ENCODE assay signal across 10 mouse cellular contexts in genomic region chr3:54587127-54587995, GRCm38 (mm10).
DNase-seq lines count a peak whose midpoint lies in the region; ATAC-seq and TF ChIP-seq lines count a peak whose summit lies in the region.
"Had no signal": no experiment of that assay in that cellular context is flagged by ENCODE, and none has a peak within 500 bp of the region (broad histone marks: within the 10 kb centered on the region; RNA-seq: fewer than 3 reads in every experiment).

No protein-coding gene starts in this region.

- H3K27ac ChIP-seq in CH12.LX (ENCODE audit: insufficient read depth, low read depth), result peak overlapping the region; percentile 61
- peak overlapping the region; percentile 98 for H3K27ac ChIP-seq in embryonic fibroblast, embryonic 13.5 days (ENCODE audit: insufficient read depth, low read length)
- H3K27ac ChIP-seq in midbrain, embryonic 13.5 days, result no peak overlapping the region
- H3K27ac ChIP-seq in heart, embryonic 12.5 days (ENCODE audit: poor library complexity, severe bottlenecking), result no peak overlapping the region
- H3K27ac ChIP-seq: heart, embryonic 15.5 days; liver, embryonic 13.5 days had no signal

- TF ChIP-seq RAD21 in CH12.LX (IDR thresholded peaks at IDR 0.05; ENCODE audit: low read depth, low read length), result no peak

- peak overlapping the region; percentile 3 to 29 (median 16) for H3K4me3 ChIP-seq in CH12.LX (replicated peaks in 1 of 3; ENCODE audit: low read depth in 2 of 3, low read length in 2 of 3, poor library complexity in 1 of 3)
- H3K4me3 ChIP-seq in embryonic fibroblast, embryonic 13.5 days (ENCODE audit: insufficient read depth, low read length), result no peak overlapping the region
- H3K4me3 ChIP-seq in midbrain, embryonic 13.5 days (replicated peaks), result no peak overlapping the region
- no peak overlapping the region for H3K4me3 ChIP-seq in heart, embryonic 12.5 days
- H3K4me3 ChIP-seq: heart, embryonic 15.5 days; liver, embryonic 13.5 days had no signal

- peak; percentile 33; the same call in 1 of the 2 replicates for TF ChIP-seq POLR2A in CH12.LX (IDR thresholded peaks at IDR 0.05; ENCODE audit: low read depth, low read length)
- no peak for TF ChIP-seq POLR2A in embryonic fibroblast, embryonic 13.5 days (IDR thresholded peaks at IDR 0.05; ENCODE audit: low read depth, low read length)

- H3K27me3 ChIP-seq in CH12.LX (replicated peaks), result no peaks in the 10 kb centered on the region
- no peaks in the 10 kb centered on the region for H3K27me3 ChIP-seq in midbrain, embryonic 13.5 days
- H3K27me3 ChIP-seq in heart, embryonic 12.5 days (replicated peaks), result no peaks in the 10 kb centered on the region
- H3K27me3 ChIP-seq: heart, embryonic 15.5 days; liver, embryonic 13.5 days had no signal

- H3K4me2 ChIP-seq in CH12.LX (ENCODE audit: insufficient read depth, low read depth, poor library complexity, severe bottlenecking), result peak overlapping the region; percentile 70
- H3K4me2 ChIP-seq in midbrain, embryonic 13.5 days (replicated peaks), result no peak overlapping the region
- no peak overlapping the region for H3K4me2 ChIP-seq in heart, embryonic 12.5 days
- H3K4me2 ChIP-seq: heart, embryonic 15.5 days; liver, embryonic 13.5 days had no signal

- TF ChIP-seq CTCF in CH12.LX (conservative IDR thresholded peaks at IDR 0.05 in 1 of 2, IDR thresholded peaks at IDR 0.05 in 1 of 2; ENCODE audit: low read depth in 2 of 2, low read length in 2 of 2), result no peak
- no peak for TF ChIP-seq CTCF in embryonic fibroblast, embryonic 13.5 days (IDR thresholded peaks at IDR 0.05; ENCODE audit: borderline replicate concordance, insufficient read depth, low read length)

- H3K4me1 ChIP-seq in CH12.LX (ENCODE audit: control insufficient read depth in 1 of 2, insufficient read depth in 2 of 2), result peaks cover 11 to 43% of the 10 kb centered on the region in 2 experiments
- H3K4me1 ChIP-seq in embryonic fibroblast, embryonic 13.5 days (ENCODE audit: control insufficient read depth, insufficient read depth, low read length), result peaks cover 10% of the 10 kb centered on the region
- H3K4me1 ChIP-seq in midbrain, embryonic 13.5 days (replicated peaks), result no peaks in the 10 kb centered on the region
- H3K4me1 ChIP-seq in heart, embryonic 12.5 days (replicated peaks), result 0 out of 2 replicates have a peak, but pooled peaks cover 1% of the 10 kb centered on the region
- H3K4me1 ChIP-seq: heart, embryonic 15.5 days had no signal

- in situ Hi-C loops in CH12.LX (cut with MboI; ENCODE audit: low pct_ligation_motif_present, low pct_unique_long_range_greater_than_20kb, low sequenced_read_pairs), result no loop called here

- 86% methylated on average over 21 of the region's 21 CpGs for WGBS in midbrain, embryonic 13.5 days
- 80% methylated on average over 21 of the region's 21 CpGs for WGBS in heart, embryonic 12.5 days

- H3K36me3 ChIP-seq in CH12.LX (replicated peaks in 1 of 2; ENCODE audit: control insufficient read depth in 1 of 2, insufficient read depth in 1 of 2, low read length in 1 of 2), result no peaks in the 10 kb centered on the region
- H3K36me3 ChIP-seq in midbrain, embryonic 13.5 days, result no peaks in the 10 kb centered on the region
- no peaks in the 10 kb centered on the region for H3K36me3 ChIP-seq in heart, embryonic 12.5 days
- H3K36me3 ChIP-seq: heart, embryonic 15.5 days; liver, embryonic 13.5 days had no signal

- no peaks in the 10 kb centered on the region for H3K9me3 ChIP-seq in CH12.LX (replicated peaks; ENCODE audit: low read length)
- no peaks in the 10 kb centered on the region for H3K9me3 ChIP-seq in midbrain, embryonic 13.5 days
- H3K9me3 ChIP-seq in heart, embryonic 12.5 days (replicated peaks), result 0 out of 2 replicates have a peak, but pooled peaks cover 2% of the 10 kb centered on the region
- H3K9me3 ChIP-seq: heart, embryonic 15.5 days; liver, embryonic 13.5 days had no signal

- TF ChIP-seq EP300 in CH12.LX (IDR thresholded peaks at IDR 0.05; ENCODE audit: low read length), result no peak

- peak overlapping the region; percentile 50; the same call in 1 of the 2 replicates for H3K9ac ChIP-seq in CH12.LX (ENCODE audit: insufficient read depth, low read depth)
- no peak overlapping the region for H3K9ac ChIP-seq in midbrain, embryonic 13.5 days (replicated peaks)
- no peak overlapping the region for H3K9ac ChIP-seq in heart, embryonic 12.5 days
- H3K9ac ChIP-seq: heart, embryonic 15.5 days; liver, embryonic 13.5 days had no signal

- no peak for DNase-seq in frontal cortex, postnatal 14 days (ENCODE audit: low spot score in 2 of 2)
- DNase-seq in CH12.LX (ENCODE audit: extremely low read depth), result peak; percentile 44
- peak; percentile 76 for DNase-seq in mesoderm, embryonic 11.5 days (ENCODE audit: low read depth, low spot score)
- no peak for DNase-seq in ovary, postnatal 14 days (ENCODE audit: low spot score)
- DNase-seq: liver, embryonic 13.5 days had no signal

- dilution Hi-C loops in CH12.LX (cut with MboI; ENCODE audit: extremely low pct_ligation_motif_present, extremely low pct_unique_long_range_greater_than_20kb, low sequenced_read_pairs), result no loop called here

- peak; percentile 98 for ATAC-seq in frontal cortex, adult (ENCODE audit: low TSS enrichment)
- no peak for ATAC-seq in midbrain, embryonic 13.5 days
- ATAC-seq in heart, embryonic 12.5 days (ENCODE audit: insufficient number of reproducible peaks, low FRiP score), result no peak

- H3K79me2 ChIP-seq in CH12.LX (replicated peaks; ENCODE audit: control insufficient read depth, extremely low read depth, insufficient read depth, poor library complexity, severe bottlenecking), result no peaks in the 10 kb centered on the region

TF ChIP-seq in CH12.LX, 34 proteins besides CTCF, POLR2A, EP300 and RAD21:
- TF ChIP-seq USF1 (IDR thresholded peaks at IDR 0.05; ENCODE audit: low read depth, low read length), result no peak
- TF ChIP-seq ETS1 (conservative IDR thresholded peaks at IDR 0.05; ENCODE audit: low read depth, low read length), result no peak
- TF ChIP-seq KAT2A (IDR thresholded peaks at IDR 0.05; ENCODE audit: insufficient replicate concordance, low read length), result no peak
- no peak for TF ChIP-seq MAFK (IDR thresholded peaks at IDR 0.05; ENCODE audit: insufficient replicate concordance, low read length)
- TF ChIP-seq ZNF384 (IDR thresholded peaks at IDR 0.05; ENCODE audit: low read depth, low read length), result peak; percentile 95
- TF ChIP-seq MYC (IDR thresholded peaks at IDR 0.05; ENCODE audit: low read depth, low read length), result 0 out of 2 replicates have a peak, but pooled peaks have one; percentile 11
- no peak for TF ChIP-seq USF2 (conservative IDR thresholded peaks at IDR 0.05; ENCODE audit: low read depth, low read length)
- no peak for TF ChIP-seq ZC3H11A (IDR thresholded peaks at IDR 0.05; ENCODE audit: low read depth, low read length)
- no peak for TF ChIP-seq GABPA (IDR thresholded peaks at IDR 0.05; ENCODE audit: insufficient replicate concordance, low read depth, low read length)
- TF ChIP-seq RCOR1 (conservative IDR thresholded peaks at IDR 0.05; ENCODE audit: low read depth, low read length), result no peak
- no peak for TF ChIP-seq MEF2A (IDR thresholded peaks at IDR 0.05; ENCODE audit: borderline replicate concordance, low read depth, low read length)
- TF ChIP-seq E2F4 (IDR thresholded peaks at IDR 0.05; ENCODE audit: insufficient replicate concordance, low read depth, low read length), result no peak

Comparison
In these comparisons a context has a peak if more than half of its experiments do, and no peak if none do; other contexts are left out.
1. DNase-seq: peak in CH12.LX (single experiment) and mesoderm, embryonic 11.5 days (single experiment); none in frontal cortex, postnatal 14 days (0 of 2) and ovary, postnatal 14 days (single experiment).
2. H3K27ac ChIP-seq: peak in CH12.LX (single experiment) and embryonic fibroblast, embryonic 13.5 days (single experiment); none in midbrain, embryonic 13.5 days (single experiment) and heart, embryonic 12.5 days (single experiment).
3. H3K4me3 ChIP-seq: peak in CH12.LX (3 of 3); none in embryonic fibroblast, embryonic 13.5 days (single experiment), midbrain, embryonic 13.5 days (single experiment) and heart, embryonic 12.5 days (single experiment).